Mouse (Mus musculus) C2C12 (cell line): ENCODE measurements around the gene Gbgt1. TPM values are rescaled to one million over a fixed set of nuclear protein-coding genes. Genes with fewer than 3 reads are reported as not detected.

Source experiments
- H3K27me3 ChIP-seq: one replicate; pipeline ENCODE4 v1.6.1; 2011; ENCODE audit not compliant: control insufficient read depth, insufficient read depth, insufficient read length
- H3K36me3 ChIP-seq: one replicate; pipeline ENCODE4 v1.6.1; 2011; ENCODE audit not compliant: control insufficient read depth, insufficient read depth
- H3K4me3 ChIP-seq: one replicate; pipeline ENCODE4 v1.5.1; 2011; ENCODE audit warnings: mild to moderate bottlenecking, control low read depth; ENCODE audit not compliant: poor library complexity, insufficient read depth, severe bottlenecking
- H3K79me2 ChIP-seq: one replicate; pipeline ENCODE4 v1.6.1; 2011; ENCODE audit not compliant: control insufficient read depth, insufficient read depth
- H3K79me3 ChIP-seq: one replicate; pipeline ENCODE4 v1.6.1; 2011; ENCODE audit warnings: low read depth, control low read depth
- H3ac ChIP-seq: one replicate; pipeline ENCODE3; 2011; ENCODE audit warnings: low read depth; ENCODE audit not compliant: control insufficient read depth, insufficient read length
- CEBPB ChIP-seq: IDR thresholded peaks from one replicate; pipeline ENCODE4 v1.6.1; 2011; ENCODE audit warnings: low read depth, mild to moderate bottlenecking, control low read depth, moderate library complexity
- CTCF ChIP-seq: IDR thresholded peaks from one replicate; pipeline ENCODE4 v1.5.1; 2011; ENCODE audit not compliant: control insufficient read depth, insufficient read depth, insufficient read length
- FOSL1 ChIP-seq: IDR thresholded peaks from one replicate; pipeline ENCODE4 v1.8.0; 2011; ENCODE audit warnings: mild to moderate bottlenecking, low read length; ENCODE audit not compliant: poor library complexity, insufficient read depth, severe bottlenecking
- MAX ChIP-seq: IDR thresholded peaks from one replicate; pipeline ENCODE4 v1.6.1; 2011; ENCODE audit warnings: mild to moderate bottlenecking, control low read depth
- MYOD1 ChIP-seq: IDR thresholded peaks from one replicate; pipeline ENCODE4 v1.6.1; 2011; ENCODE audit warnings: low read depth; ENCODE audit not compliant: control insufficient read depth, insufficient read length
- MYOG ChIP-seq: IDR thresholded peaks from one replicate; pipeline ENCODE4 v1.6.1; 2011; ENCODE audit not compliant: control insufficient read depth, insufficient read length; ENCODE audit errors: extremely low read depth
- USF1 ChIP-seq: IDR thresholded peaks from one replicate; pipeline ENCODE4 v1.6.1; 2011; ENCODE audit warnings: low read depth, mild to moderate bottlenecking, control low read depth, moderate library complexity
- polyA plus RNA-seq: library from polyadenylated mRNA; unstranded; fragments of >200 nt; fragmentation: generic; extraction: Trizol; gene quantifications from one replicate; pipeline ENCODE4 v1.2.1, GENCODE M21; 2012; ENCODE audit warnings: missing spikeins

Gbgt1 gene
- polyA plus RNA-seq, 1 experiment: not detected

DNA sequence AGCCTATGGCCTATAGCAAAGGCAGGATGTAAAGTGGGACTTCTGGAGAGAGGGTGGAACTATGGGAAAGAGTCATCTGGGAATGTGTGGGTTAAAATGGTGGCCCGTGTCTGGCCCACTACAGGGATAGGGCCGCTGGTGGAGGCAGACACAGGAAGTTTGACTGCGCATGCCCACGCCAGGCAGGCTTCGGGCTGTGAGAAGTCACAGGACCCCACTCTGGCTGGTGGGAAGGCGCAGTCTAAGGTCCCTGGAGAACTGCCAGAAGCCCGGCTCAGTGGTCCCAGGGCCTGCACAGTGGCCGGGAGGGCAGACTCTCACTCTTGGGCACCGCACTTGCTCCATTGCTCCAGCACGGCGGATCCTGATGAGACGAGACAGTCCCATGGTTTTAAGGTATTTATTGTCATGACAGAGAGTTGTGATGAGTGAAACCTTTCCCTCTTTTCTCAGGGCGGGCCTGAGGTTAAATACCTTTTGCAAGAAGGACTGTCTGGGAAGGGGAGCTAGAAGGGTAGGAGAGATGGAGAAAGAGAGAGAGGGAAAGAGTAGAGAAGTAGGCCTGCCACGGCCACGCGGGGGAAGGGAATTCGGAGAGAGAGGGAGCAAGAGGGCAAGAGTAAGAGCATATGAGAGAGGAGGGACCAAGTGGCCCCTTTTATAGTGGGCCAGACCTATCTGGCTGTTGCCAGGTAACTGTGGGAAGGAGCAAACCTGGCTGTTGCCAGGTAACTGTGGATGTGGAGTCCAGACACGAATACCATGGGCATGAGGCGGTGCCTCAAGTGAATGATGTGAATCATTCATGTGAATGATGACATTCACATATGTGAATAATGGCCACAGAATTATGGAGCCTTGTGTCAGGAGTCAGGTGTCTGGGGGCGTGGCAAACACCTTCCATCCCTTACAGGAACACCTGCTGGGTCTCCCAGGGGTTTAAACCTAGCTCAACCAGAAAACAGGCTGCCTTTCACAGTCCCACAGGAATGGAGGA, 17.2 kb upstream of the Gbgt1 start:
- H3K36me3 ChIP-seq: no peaks in the 10 kb centered on the region
- no peaks in the 10 kb centered on the region for H3K79me2 ChIP-seq
- peaks cover 13% of the 10 kb centered on the region for H3K27me3 ChIP-seq
- TF ChIP-seq MAX (no peak), CEBPB (no peak), CTCF (no peak), FOSL1 (no peak), MYOD1 (no peak), USF1 (no peak), MYOG (no peak)
- no peak overlapping the region for H3K4me3 ChIP-seq
- no peak overlapping the region for H3ac ChIP-seq
- H3K79me3 ChIP-seq: no peaks in the 10 kb centered on the region

DNA sequence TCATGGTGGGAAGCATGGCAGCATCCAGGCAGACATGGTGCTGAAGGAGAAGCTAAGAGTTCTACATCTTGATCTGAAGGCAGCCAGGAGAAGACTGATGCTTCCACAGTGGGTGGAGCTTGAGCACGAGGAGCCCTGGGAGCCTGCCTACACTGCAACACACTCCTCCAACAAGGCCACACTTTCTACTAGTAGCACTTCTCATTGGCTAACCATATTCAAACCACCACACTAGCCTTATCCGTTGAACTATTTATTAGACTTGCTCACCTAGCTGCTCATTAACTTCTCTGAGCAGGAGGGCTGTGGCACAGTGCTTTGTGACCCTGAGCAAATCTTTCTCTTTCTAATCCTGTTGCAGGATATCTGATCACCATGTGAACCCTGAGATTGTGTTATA, 12.8 kb upstream of the Gbgt1 start:
- H3ac ChIP-seq: no peak overlapping the region
- peaks cover 21% of the 10 kb centered on the region for H3K27me3 ChIP-seq
- no peak for TF ChIP-seq MYOG
- no peak for TF ChIP-seq USF1
- TF ChIP-seq CTCF: no peak
- no peak for TF ChIP-seq FOSL1
- TF ChIP-seq CEBPB: no peak
- TF ChIP-seq MYOD1: no peak
- no peak for TF ChIP-seq MAX
- H3K79me3 ChIP-seq: no peaks in the 10 kb centered on the region
- no peaks in the 10 kb centered on the region for H3K36me3 ChIP-seq
- H3K79me2 ChIP-seq: no peaks in the 10 kb centered on the region
- no peak overlapping the region for H3K4me3 ChIP-seq

DNA sequence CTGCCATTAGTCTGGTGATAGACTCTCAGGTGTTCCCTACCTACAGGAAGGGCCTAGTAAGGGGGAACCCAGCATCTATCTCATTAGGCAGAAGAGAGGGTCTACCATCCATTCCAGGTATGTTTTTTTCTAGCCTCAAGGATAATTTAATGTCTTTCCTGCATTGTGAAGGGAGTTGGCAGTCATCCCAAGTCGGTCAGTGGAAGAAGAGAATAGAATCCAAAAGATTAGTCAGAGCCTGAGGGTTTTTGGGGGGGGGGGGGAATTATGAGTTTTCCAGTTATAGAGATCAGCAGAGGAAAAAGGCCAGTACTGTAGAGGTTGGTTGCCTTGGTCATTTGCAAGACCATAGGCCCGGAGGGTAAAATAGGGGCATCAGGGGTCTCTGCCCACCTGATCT, 2.2 kb upstream of the Gbgt1 start:
- H3K79me3 ChIP-seq: no peaks in the 10 kb centered on the region
- H3K27me3 ChIP-seq: no peaks in the 10 kb centered on the region
- TF ChIP-seq FOSL1: no peak
- TF ChIP-seq CTCF: no peak
- TF ChIP-seq USF1: no peak
- TF ChIP-seq CEBPB: no peak
- TF ChIP-seq MYOG: no peak
- TF ChIP-seq MYOD1: no peak
- TF ChIP-seq MAX: no peak
- H3ac ChIP-seq: no peak overlapping the region
- no peaks in the 10 kb centered on the region for H3K79me2 ChIP-seq
- H3K36me3 ChIP-seq: no peaks in the 10 kb centered on the region
- no peak overlapping the region for H3K4me3 ChIP-seq

DNA sequence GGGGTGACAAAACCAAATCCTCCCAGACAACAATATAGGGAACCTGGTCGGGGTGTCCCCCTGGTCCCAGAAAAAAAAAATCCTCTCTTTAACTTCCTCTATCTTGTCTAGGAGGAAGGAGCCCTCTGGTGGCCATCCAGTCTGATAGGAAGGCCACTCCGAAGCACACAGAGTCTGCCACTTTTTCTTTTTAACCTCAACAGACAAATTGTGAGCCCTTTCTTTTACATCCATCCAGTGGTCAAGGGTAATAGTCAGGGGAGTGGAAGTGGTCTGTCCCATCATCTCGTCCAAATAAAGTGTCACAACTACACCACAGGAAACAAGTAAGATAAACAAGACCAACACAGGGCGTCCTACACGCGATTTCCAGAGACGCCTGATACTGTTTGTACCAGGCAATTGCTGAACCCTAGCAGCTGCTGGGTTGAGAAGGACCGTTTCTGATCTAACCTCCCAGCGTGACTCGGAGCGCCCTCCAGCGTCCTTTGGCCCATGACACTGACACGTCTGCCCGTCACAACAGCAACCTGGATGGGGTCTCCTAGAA, 1.4 kb upstream of the Gbgt1 start:
- Histone ChIP-seq H3K79me2 (no peaks in the 10 kb centered on the region), H3ac (no peak overlapping the region), H3K27me3 (no peaks in the 10 kb centered on the region), H3K36me3 (no peaks in the 10 kb centered on the region), H3K79me3 (no peaks in the 10 kb centered on the region), H3K4me3 (no peak overlapping the region)
- TF ChIP-seq USF1: no peak
- TF ChIP-seq CEBPB: no peak
- TF ChIP-seq CTCF: no peak
- TF ChIP-seq MYOG: no peak
- no peak for TF ChIP-seq MAX
- TF ChIP-seq MYOD1: no peak
- no peak for TF ChIP-seq FOSL1

DNA sequence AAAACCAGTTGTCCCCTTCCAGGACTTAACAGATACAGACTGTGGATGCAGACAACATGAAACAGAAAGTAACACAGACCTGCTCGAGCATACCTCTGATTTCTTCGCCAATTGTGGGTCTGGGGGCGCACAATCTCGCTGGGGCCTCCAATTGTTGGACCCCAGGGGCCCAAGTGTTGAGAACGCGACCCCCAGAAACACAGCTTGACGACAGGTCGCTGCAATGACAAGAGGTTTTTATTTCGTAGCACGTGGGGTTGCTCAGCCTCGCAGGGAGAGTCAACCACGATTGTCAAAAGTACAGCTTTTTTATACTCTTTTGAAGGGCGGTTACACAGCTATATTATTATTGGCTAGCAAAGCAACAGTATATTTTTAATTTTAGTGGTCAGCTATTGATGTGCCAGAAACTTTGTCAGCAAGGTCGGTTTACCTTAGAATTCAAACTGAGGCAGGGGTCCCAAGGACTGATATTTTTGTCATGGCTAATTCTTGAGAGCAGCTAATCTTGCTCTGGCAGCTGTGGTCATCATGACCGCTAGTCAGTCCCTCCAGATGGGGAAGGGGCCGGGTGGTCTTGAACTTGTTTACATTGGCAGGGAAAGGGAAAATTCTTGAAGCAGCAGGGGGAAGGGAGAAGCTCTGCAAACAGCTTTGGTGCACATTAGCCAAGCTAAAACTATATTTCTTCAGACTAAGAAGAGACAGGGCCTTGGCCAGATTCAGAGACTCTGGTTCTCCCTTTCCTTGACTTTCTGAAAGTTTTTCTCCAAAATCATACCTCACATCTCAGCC, 693 bp upstream of the Gbgt1 start:
- H3K27me3 ChIP-seq: no peaks in the 10 kb centered on the region
- H3ac ChIP-seq: no peak overlapping the region
- no peaks in the 10 kb centered on the region for H3K36me3 ChIP-seq
- H3K79me3 ChIP-seq: no peaks in the 10 kb centered on the region
- H3K79me2 ChIP-seq: no peaks in the 10 kb centered on the region
- H3K4me3 ChIP-seq: no peak overlapping the region
- no peak for TF ChIP-seq MYOG
- TF ChIP-seq MAX: no peak
